Mouse (Mus musculus) thymus, adult 2 months (tissue): ENCODE measurements at regions not wholly inside any gene's neighbourhood (a gene's known extent, or its start where the extent isn't known, plus 50 kb on each side); places are given as distances from the start of the nearest gene placed in this dataset.

ENCODE experiments used
- CTCF ChIP-seq: fragments of 200-500 bp; IDR thresholded peaks from 2 replicates; pipeline ENCODE4 v1.5.1; 2012; ENCODE audit warnings: mild to moderate bottlenecking, control low read depth, low read length, moderate library complexity, borderline replicate concordance; ENCODE audit not compliant: control insufficient read depth, poor library complexity, insufficient read depth; ENCODE audit errors: extremely low read depth
- POLR2A ChIP-seq: fragments of 200-500 bp; IDR thresholded peaks from 2 replicates; pipeline ENCODE4 v1.6.1; 2012; ENCODE audit warnings: mild to moderate bottlenecking, low read length, control low read depth, moderate library complexity; ENCODE audit not compliant: control insufficient read depth, poor library complexity, insufficient read depth; ENCODE audit errors: extremely low read depth

GRCm38 (mm10) chr4:34429003-34429402, 121.7 kb upstream of the Akirin2 start:
- TF ChIP-seq CTCF (no peak), POLR2A (no peak)
